Mouse (Mus musculus) neural tube, embryonic 11.5 days (tissue): ENCODE results near the gene Ecm2. TPM values are rescaled to one million over a fixed set of nuclear protein-coding genes. Genes with fewer than 3 reads are reported as not detected.

ENCODE experiments used
- ATAC-seq: fragments of 200-750 bp; cut with Nextera tagmentation; 2 replicates; pipeline ENCODE4 v1.8.0; 2017; ENCODE audit warnings: moderate number of reproducible peaks, mild to moderate bottlenecking, moderate TSS enrichment, moderate library complexity; ENCODE audit not compliant: insufficient read depth, low FRiP score, low TSS enrichment
- DNase-seq: peaks from one replicate; pipeline ENCODE4 v3.0.0-alpha.2; 2015; ENCODE audit warnings: low spot score
- H3K27ac ChIP-seq: fragments of 300-500 bp; sonication (generic); 2 replicates; pipeline ENCODE4 v1.5.1; 2014; ENCODE audit warnings: low read depth, mild to moderate bottlenecking, low read length
- H3K27me3 ChIP-seq: fragments of 300-500 bp; sonication (generic); 2 replicates; pipeline ENCODE4 v1.6.1; 2014; ENCODE audit warnings: mild to moderate bottlenecking, low read length, mixed read lengths; ENCODE audit not compliant: control insufficient read depth, insufficient read depth
- H3K36me3 ChIP-seq: fragments of 300-500 bp; sonication (generic); 2 replicates; pipeline ENCODE4 v1.6.1; 2014; ENCODE audit warnings: mild to moderate bottlenecking, low read length, moderate library complexity, mixed read lengths; ENCODE audit not compliant: control insufficient read depth, insufficient read depth
- H3K4me1 ChIP-seq: fragments of 300-500 bp; sonication (generic); 2 replicates; pipeline ENCODE4 v1.6.1; 2014; ENCODE audit warnings: low read length, mixed read lengths; ENCODE audit not compliant: control insufficient read depth, insufficient read depth
- H3K4me2 ChIP-seq: fragments of 300-500 bp; sonication (generic); 2 replicates; pipeline ENCODE4 v1.6.1; 2014; ENCODE audit warnings: low read depth, mild to moderate bottlenecking, moderate library complexity
- H3K4me3 ChIP-seq: fragments of 300-500 bp; sonication (generic); 2 replicates; pipeline ENCODE4 v1.5.1; 2014; ENCODE audit warnings: low read depth, low read length
- H3K9ac ChIP-seq: fragments of 300-500 bp; sonication (generic); 2 replicates; pipeline ENCODE4 v1.6.1; 2014; ENCODE audit warnings: mild to moderate bottlenecking, low read length
- H3K9me3 ChIP-seq: fragments of 300-500 bp; sonication (generic); 2 replicates; pipeline ENCODE4 v1.6.1; 2016; ENCODE audit warnings: low read length; ENCODE audit not compliant: control insufficient read depth
- WGBS: fragments of 180-500 bp; shearing (Covaris S2); extraction: QIAGEN DNeasy Blood & Tissue Kit; methylation state at CpG from one replicate; pipeline ENCODE4 v1.1.7; 2014; 5-methylcytosine and 5-hydroxymethylcytosine counted together
- polyA plus RNA-seq: library from polyadenylated mRNA; unstranded; fragments of >200 nt; fragmentation: Nextera tagmentation; extraction: Ambion mirVana; gene quantifications from 2 replicates; pipeline ENCODE4 v1.2.1, GENCODE M21; 2014

The Ecm2 gene
- polyA plus RNA-seq, 1 experiment from 2014 or later: 0.28 TPM

DNA sequence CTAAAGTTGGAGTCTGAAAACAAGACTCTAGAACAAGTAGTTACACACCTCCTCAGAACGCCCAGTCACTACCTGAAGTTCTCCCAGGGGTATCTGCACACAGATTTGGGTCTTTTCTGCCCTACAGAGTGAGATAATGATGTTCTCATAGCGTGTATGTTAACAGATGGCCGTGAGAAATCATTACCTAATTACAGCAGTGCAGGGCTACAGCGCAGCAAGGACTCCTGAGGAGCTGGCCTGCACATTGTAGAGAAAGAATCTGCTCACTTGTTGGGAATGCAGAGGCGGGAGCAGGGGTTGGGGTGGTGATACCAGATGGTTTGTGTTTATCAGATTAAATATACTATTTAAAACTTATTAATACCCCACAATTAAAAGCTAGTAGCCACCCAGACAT, 24.1 kb upstream of the Ecm2 start:
- no peak overlapping the region for H3K27ac ChIP-seq
- no peak overlapping the region for H3K4me3 ChIP-seq
- WGBS: 69% methylated on average over 5 of the region's 5 CpGs
- ATAC-seq: no peak
- H3K36me3 ChIP-seq: no peaks in the 10 kb centered on the region
- no peaks in the 10 kb centered on the region for H3K9me3 ChIP-seq
- no peak for DNase-seq
- no peak overlapping the region for H3K9ac ChIP-seq
- no peak overlapping the region for H3K4me2 ChIP-seq
- no peaks in the 10 kb centered on the region for H3K4me1 ChIP-seq
- no peaks in the 10 kb centered on the region for H3K27me3 ChIP-seq

DNA sequence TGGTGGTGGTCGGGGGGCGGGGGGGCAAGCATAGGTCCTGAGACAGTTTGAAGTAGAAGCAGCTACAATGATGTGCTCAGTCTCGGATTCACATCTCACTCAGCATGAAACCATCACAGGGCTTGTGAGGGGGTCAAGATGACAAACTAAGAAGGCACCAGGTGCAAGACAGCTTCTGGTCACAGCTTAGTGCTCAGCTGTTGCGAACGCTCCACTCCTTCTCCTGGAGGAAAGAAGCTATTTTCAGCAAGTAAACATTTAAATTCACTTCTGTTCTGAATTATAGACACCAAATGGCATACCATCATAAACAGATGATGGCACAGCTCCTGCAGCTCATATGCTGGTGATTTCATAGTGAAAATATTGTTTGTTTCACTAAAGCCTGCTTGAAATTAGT, 19.2 kb upstream of the Ecm2 start:
- no peak for ATAC-seq
- H3K27me3 ChIP-seq: no peaks in the 10 kb centered on the region
- WGBS: 83% methylated on average over 5 of the region's 5 CpGs

DNA sequence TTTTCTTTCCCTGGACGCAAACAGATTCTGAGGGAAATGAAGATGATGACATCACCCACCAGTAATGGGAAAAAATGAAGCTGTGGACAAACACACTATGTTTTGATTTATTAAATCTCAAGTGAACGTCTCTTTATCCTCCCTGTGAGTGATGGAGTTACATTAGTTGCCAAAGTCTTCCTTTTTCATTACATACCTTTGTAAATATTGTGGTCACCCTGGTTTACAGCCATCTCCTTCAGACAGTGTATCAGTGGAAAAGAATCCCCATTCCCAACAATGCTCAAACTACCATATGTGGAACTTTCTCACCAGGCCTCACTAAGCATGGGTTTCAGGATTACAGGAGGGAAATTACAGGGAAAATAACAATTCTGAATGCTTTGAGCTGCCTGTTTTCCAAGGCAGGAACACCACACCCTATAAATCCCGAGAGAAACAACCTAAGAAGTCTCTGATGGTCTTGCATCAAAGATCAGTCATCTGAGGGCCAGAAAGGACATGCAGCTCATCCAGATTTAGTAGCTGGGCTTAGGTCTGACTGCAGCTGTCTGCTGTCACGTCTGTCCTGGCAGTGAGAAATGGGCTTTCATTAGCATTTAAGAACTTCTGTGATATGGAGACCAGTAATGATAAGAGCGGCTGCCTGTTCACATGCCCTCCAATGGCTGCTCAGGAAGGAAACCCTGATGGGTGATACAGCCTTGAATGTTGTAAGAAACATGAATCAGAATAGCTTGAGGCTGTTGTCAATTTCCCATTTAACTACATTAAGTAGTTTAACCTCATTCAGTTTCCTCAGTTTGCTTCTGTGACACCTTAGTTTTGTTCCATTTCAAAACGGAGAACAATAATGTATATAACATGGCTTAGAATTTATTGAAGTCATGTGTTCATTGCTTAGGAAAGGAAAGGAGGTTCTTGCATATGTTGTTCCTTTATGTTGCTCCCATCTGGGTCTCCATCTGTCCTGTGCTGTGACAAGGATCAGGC, 11.9 kb upstream of the Ecm2 start, which contains the start of gene Tes3-ps:
Tes3-ps (plus strand) TSS at position 943 of the 993 bp plus-strand sequence.
- no peak within 1 kb of the TSS for H3K27ac ChIP-seq
- H3K4me1 ChIP-seq: no peaks in the 10 kb centered on the region
- no peaks in the 10 kb centered on the region for H3K9me3 ChIP-seq
- no peak within 1 kb of the TSS for H3K4me3 ChIP-seq
- no peak within 1 kb of the TSS for H3K4me2 ChIP-seq
- DNase-seq: no peak
- no peak within 1 kb of the TSS for H3K9ac ChIP-seq
- no peaks in the 10 kb centered on the region for H3K27me3 ChIP-seq
- 78% methylated on average over 6 of the region's 6 CpGs for WGBS
- H3K36me3 ChIP-seq: no peaks in the 10 kb centered on the region
- ATAC-seq: no peak

More for the DNA sequence above, 19.2 kb upstream of the Ecm2 start:
- DNase-seq: no peak
- no peak overlapping the region for H3K4me2 ChIP-seq
- H3K9me3 ChIP-seq: no peaks in the 10 kb centered on the region
- no peaks in the 10 kb centered on the region for H3K36me3 ChIP-seq
- no peak overlapping the region for H3K27ac ChIP-seq
- H3K4me1 ChIP-seq: no peaks in the 10 kb centered on the region
- H3K4me3 ChIP-seq: no peak overlapping the region
- H3K9ac ChIP-seq: no peak overlapping the region

DNA sequence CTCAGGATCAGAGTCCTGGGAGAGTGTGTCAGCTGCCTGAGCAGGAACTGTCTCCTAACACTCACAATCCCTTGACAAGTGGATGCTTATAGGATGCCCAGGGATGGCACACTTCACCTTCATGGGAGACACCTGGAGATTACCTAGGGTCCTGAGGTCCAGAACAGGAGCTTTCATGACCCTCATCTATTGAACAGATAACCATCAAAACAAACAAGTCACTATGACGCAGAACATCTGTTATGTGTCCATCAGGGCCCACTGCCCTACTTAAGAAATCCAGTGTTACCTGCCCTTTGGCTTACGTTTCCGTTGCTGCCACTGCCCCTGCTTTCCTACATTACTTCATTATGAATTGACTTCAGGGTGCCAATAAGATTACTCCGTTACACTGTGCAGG, 1.2 kb downstream of the Ecm2 start:
- Histone ChIP-seq H3K4me1 (no peaks in the 10 kb centered on the region), H3K9me3 (no peaks in the 10 kb centered on the region), H3K36me3 (no peaks in the 10 kb centered on the region), H3K9ac (no peak overlapping the region), H3K4me3 (no peak overlapping the region), H3K27me3 (no peaks in the 10 kb centered on the region), H3K4me2 (no peak overlapping the region), H3K27ac (no peak overlapping the region)
- WGBS: 91% methylated on average over 4 of the region's 4 CpGs
- DNase-seq (no peak), ATAC-seq (no peak)

DNA sequence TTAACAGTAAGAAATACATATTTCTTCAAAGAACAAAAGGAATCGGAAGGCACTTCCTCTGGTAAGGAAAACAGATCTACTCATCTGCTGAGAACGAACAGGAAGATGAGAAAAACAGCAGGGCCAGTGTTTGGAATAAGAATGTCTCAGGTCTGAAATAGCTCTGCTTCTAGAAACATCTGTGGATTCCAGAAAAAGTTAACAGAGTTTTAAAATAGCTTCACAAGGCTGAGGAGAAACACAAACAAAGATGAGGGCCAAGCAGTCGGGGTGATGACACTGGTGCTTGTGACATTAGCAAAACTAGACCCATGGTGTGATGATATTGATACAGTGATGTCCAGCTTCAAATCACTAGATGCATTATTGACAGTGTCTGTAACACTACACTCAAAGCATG, 2.6 kb downstream of the Ecm2 start:
- Histone ChIP-seq H3K27me3 (no peaks in the 10 kb centered on the region), H3K4me3 (no peak overlapping the region), H3K4me1 (no peaks in the 10 kb centered on the region), H3K9ac (no peak overlapping the region), H3K4me2 (no peak overlapping the region), H3K36me3 (no peaks in the 10 kb centered on the region), H3K9me3 (no peaks in the 10 kb centered on the region), H3K27ac (no peak overlapping the region)
- DNase-seq (no peak), ATAC-seq (no peak)
- 61% methylated on average over 3 of the region's 3 CpGs for WGBS

DNA sequence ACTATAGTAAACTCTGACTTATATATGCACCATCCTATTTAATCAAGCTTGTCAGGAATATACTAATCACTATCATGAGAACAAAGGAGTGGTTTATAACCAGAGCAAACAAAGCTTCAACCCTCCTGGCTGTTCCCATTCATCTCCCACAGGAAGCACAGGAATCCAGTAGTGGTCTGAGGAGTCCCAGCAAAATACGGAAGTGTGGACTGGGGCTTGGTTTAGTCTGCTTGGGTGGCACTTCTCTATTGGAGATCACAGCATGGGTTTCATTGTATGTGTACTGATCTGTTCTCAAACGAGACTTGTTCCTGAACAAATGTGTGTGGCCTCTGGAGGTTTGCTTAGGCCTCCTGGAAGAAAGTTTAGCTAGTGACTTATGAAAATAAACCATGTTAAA, 14.2 kb downstream of the Ecm2 start:
- H3K4me2 ChIP-seq: no peak overlapping the region
- H3K4me1 ChIP-seq: no peaks in the 10 kb centered on the region
- H3K27ac ChIP-seq: no peak overlapping the region
- H3K9me3 ChIP-seq: no peaks in the 10 kb centered on the region
- WGBS: 36% methylated on average over 2 of the region's 2 CpGs
- no peak overlapping the region for H3K9ac ChIP-seq
- H3K4me3 ChIP-seq: no peak overlapping the region
- DNase-seq (no peak), ATAC-seq (no peak)
- H3K36me3 ChIP-seq: no peaks in the 10 kb centered on the region
- no peaks in the 10 kb centered on the region for H3K27me3 ChIP-seq

DNA sequence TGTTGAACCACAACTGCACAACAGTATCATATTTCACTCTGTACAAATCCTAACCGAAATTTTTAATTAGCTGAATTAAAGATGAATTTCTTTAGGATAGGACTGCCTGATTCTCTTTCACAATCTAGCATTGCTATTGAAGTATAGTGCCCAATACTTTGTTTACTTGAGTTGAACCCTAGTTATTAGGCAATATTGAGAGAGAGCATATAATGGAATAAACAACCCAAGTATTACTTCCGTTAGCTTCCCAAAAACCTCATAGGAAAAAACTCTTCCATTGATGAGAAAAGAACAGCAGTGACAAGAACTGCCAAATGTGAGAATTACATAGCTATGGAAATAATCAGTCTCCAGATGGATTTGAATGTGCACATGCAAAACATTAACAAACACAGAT, 21.6 kb downstream of the Ecm2 start:
- WGBS: 91% methylated on average over 2 of the region's 2 CpGs
- no peak overlapping the region for H3K4me2 ChIP-seq
- H3K9ac ChIP-seq: no peak overlapping the region
- H3K4me3 ChIP-seq: no peak overlapping the region
- ATAC-seq: no peak
- H3K36me3 ChIP-seq: no peaks in the 10 kb centered on the region
- no peak overlapping the region for H3K27ac ChIP-seq
- H3K4me1 ChIP-seq: no peaks in the 10 kb centered on the region
- no peaks in the 10 kb centered on the region for H3K27me3 ChIP-seq
- no peaks in the 10 kb centered on the region for H3K9me3 ChIP-seq
- no peak for DNase-seq

DNA sequence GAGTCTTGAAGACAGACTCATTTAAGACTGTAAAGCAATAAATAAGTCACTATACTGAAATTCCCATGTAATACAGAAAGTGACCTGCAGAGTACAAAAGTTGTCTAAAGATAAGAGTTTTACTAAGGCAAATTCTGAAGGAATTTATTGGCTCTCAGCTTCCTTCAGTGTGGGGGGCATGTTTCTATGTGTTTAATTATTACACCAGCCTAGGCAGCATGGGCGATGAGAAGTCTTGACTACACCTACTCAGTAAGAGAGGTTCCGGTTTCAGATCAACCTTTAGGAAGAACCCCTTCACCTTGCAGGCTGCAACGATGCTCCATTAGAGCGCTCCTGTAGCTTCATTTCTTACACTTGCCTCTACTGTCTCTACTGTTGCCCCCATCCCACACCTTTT, 26.0 kb downstream of the Ecm2 start:
- Histone ChIP-seq H3K27me3 (no peaks in the 10 kb centered on the region), H3K4me1 (no peaks in the 10 kb centered on the region), H3K27ac (no peak overlapping the region), H3K9me3 (no peaks in the 10 kb centered on the region), H3K4me3 (no peak overlapping the region), H3K36me3 (no peaks in the 10 kb centered on the region), H3K9ac (no peak overlapping the region), H3K4me2 (no peak overlapping the region)
- 96% methylated on average over 4 of the region's 4 CpGs for WGBS
- ATAC-seq: no peak
- no peak for DNase-seq

DNA sequence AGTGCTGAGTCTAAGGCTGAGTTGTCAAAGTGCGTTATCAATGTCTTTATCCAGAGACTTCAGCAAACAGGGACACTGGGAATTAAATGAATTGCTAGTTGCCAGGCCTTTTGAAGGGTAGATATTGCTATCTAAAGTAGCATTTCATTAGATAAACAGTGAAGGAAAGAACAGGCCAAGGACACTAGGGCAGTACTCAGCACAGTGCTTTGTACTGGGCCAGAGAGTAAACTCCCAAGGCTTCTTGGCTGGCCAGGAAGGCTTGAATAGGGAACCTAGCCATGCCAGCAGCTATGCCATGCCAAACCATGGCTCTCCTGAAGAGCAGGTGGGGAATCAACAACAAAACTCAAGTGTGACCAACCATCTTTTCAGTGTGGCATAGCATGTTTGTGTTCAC, 32.3 kb downstream of the Ecm2 start:
- ATAC-seq (no peak), DNase-seq (no peak)
- Histone ChIP-seq H3K9me3 (no peaks in the 10 kb centered on the region), H3K36me3 (no peaks in the 10 kb centered on the region), H3K4me3 (no peak overlapping the region), H3K27ac (no peak overlapping the region), H3K4me2 (no peak overlapping the region), H3K4me1 (no peaks in the 10 kb centered on the region), H3K9ac (no peak overlapping the region), H3K27me3 (no peaks in the 10 kb centered on the region)
- WGBS: 100% methylated on average over 1 of the region's 1 CpGs
